Mouse (Mus musculus) adrenal gland, adult 2 months (tissue): ENCODE data around the gene Armh4. TPM values are rescaled to one million over a fixed set of nuclear protein-coding genes. Genes with fewer than 3 reads are reported as not detected.
"Not testable (repeated sequence)": the region's sequence is repeated elsewhere in the genome, so short reads cannot be mapped to it uniquely, and the experiment has no call there.

Experiments
- DNase-seq: peaks from one replicate; pipeline ENCODE4 v3.0.0; 2021
- long read RNA-seq: library from polyadenylated mRNA; stranded (forward); transcript quantifications from one replicate; pipeline ENCODE4 v2.0.0, GENCODE M21; 2021
- polyA plus RNA-seq: library from polyadenylated mRNA; depleted of rRNA; stranded (reverse); fragments of >200 nt; gene quantifications from 2 replicates; pipeline ENCODE4 v1.2.3, GENCODE M21; 2012; rRNA removed
- total RNA-seq, 2 experiments: library from RNA; stranded (reverse); gene quantifications; 2 replicates each; pipeline ENCODE4 v1.2.3; 2021

The Armh4 gene
- total RNA-seq (1 to 10 TPM in 1 of 2 experiments, under 1 TPM in 1; 0.89 to 1.5 TPM), polyA plus RNA-seq (0.17 and 0.35 TPM in 2 replicates)
- long read RNA-seq, result 0 reads

DNA sequence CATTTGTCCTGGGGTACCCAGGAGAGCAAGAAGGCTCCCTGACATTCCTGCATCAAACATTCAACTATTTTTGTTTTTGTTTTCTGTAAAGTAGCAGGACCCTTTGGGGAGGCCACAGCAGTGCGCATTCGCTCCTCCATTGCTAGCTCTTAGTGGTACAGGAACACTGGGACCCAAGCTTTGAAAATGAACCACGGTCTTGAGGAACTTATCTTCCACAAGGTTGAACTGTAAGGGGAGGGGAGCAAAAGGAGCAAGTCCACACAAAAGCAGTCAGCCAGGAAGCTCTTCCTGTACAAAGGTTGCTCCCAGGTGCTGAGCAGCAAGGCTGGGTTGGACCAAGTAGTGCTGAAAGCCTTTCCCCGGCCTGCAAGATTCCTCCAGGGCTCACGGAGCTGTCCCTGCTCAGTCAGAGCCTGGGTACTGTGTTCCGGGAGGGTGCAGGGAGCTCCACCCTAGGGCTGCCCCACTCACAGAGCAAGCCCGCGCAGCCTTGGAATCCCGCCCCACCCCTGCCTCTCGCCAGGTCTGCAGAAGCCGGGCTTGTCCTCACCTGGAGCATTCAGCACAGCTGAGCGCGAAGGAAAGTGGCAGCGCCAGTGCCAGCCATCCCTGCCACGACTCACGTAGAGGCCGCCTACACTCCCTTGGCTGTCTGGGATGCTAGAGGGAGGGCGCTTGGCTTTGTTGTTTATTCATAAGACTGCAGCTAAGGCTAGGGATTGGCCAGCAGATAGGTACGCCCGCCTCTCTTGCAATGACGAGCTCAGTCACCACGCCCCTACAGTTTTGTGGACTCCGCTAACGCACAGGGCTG lies at the start of gene Armh4:
Armh4 (minus strand) TSS at position 669 of the 817 bp plus-strand sequence.
- peak; percentile 67 for DNase-seq

DNA sequence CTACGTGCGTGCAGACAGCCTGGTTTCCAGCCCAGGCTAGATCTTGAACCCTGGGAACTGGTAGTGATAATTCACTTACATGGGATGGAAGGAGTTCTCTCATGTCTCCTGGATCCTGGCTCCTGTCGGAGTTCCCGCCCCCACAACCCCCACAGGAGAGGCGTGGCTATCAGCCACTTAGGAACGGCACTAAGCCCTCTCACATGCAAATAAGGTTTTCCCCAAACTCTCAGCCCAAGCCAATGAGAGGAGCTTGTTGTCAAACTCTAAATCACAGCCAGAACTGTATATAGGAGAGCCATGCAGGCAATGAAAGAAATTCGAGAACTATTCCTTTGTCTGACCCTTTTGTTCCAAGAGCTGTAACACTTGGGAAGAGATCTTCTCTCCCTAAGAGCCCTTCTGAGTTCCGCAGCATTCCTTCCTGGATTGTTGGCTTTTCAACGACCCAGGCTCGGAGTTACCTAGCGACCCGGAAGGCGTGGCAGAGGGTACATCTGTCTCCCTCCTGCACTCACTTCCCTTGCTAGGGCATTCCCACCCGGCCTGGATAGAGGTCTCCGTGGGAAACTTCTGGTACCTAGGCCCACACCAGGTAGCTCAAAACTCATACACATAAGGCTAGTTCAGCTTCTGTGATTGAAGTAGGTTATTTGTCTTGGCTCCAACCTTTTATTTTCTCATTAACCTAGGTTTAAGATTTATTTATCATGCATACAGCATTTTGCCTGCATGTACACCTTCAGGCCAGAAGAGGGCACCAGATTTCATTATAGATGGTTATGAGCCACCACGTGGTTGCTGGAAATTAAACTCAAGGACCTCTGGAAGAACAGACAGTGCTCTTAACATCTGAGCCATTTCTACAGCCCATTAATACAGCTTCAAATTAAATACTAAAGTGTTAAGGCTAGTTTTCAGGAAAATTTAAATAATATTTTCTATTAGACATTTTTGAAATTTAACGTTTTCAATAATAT lies 46.3 kb upstream of the Armh4 start:
- DNase-seq, result peak; percentile 2

DNA sequence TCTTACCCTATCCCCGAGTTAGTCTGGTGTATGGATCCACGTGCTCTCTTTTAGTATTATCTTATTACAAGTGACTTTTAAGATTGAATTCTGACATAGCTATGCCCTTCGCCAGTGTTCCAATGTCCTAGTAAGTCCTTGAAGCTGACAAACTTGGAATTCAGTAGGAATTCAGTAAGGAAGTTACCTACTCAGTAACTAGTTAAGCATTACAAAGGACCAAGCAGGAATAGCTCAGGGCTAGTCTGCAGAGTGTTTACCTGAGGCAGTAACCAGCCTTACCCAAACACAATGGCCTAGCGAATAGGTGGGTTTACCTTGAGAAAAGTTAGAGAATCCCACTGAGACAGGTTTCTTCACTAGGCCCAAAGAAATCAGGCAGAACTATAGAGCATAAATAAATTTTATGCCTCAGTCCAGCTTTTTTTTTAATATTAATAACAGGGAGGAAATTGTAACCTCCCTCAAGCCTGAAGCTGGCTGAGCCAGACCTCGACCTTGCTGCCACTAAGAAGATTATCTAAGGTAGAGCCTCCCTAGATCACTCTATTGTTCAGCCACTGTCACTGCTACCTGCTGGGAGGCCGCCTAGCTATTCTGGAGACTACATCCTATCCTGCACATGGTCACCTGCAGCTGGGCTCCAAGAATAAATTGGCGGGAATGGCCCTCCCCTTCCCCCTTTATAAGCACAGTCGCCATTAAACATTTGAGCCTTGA lies 36.7 kb upstream of the Armh4 start:
- not testable (repeated sequence) for DNase-seq

DNA sequence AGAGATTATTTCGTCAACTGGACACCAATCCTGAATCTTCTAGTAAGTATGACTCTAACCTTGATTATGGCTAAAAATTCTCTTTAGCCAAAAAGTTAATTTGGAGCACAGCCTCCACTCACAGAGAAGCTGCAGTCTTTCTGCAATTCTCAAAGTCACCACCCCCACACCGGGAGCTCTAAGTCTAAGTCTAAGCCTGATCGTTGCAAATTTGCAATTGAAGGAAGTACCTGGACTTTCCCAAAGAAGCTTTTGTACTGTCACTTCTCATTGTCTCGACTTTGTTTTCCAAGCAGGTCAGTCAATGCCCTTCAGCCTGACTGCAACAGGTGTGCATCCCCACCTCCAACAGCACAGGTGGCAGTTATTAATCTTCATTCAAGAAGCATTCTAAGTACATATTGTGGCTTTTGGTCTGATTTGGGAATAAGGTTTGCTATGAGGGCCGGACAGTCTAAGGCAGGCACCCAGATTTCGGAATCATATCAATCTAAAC lies 35.6 kb upstream of the Armh4 start:
- DNase-seq, result not testable (repeated sequence)

DNA sequence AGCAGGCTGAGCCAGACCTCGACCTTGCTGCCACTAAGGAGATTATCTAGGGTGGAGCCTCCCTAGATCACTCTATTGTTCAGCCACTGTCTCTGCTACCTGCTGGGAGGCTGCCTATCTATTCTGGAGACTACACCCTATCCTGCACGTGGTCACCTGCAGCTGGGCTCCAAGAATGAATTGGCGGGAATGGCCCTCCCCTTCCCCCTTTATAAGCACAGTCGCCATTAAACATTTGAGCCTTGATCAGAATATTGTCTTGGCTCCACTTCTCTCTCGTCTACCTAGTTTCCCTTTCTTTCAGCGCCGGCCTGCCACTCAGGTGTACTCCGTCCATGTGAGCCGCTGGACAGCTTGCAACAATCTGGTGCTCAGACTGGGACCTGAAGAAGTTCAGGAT lies 29.8 kb upstream of the Armh4 start:
- not testable (repeated sequence) for DNase-seq

DNA sequence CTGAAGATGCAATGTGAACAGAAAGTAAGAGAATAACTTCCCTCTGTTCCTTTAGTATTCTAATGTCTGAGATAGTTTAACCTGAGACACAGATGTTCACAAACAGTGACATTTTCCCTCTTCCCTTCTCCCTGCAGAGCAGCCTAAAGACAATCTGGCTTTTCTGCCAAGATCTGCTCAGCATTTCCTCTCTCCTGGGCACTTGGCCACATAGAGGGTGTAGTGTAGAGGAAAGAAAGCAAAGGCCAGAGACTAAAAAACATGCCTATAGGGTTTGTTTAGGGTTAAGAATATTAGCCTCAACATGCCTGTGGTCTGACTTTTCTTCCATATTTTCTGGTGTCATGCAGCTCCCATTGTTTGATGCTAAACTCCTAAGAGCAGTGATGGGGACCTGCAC lies 21.9 kb upstream of the Armh4 start:
- not testable (repeated sequence) for DNase-seq

DNA sequence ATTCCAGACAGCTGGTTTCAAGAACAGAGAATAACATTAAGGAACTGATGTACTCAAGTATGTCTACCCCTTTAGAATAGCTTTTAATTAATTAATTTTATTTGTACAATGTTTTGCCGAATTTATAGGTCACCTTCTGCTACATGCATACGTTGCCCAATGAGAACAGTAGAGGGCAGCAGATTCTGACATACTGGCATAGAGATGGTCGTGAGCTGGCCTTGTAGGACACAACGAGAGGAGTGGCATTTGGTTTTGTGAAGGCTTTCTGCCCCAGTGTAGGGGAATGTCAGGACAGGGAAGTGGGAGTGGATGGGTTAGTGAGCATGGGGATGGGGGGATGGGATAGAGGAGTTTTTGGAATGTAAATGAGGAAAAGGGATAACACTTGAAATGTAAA lies 18.3 kb upstream of the Armh4 start:
- DNase-seq, result no peak

DNA sequence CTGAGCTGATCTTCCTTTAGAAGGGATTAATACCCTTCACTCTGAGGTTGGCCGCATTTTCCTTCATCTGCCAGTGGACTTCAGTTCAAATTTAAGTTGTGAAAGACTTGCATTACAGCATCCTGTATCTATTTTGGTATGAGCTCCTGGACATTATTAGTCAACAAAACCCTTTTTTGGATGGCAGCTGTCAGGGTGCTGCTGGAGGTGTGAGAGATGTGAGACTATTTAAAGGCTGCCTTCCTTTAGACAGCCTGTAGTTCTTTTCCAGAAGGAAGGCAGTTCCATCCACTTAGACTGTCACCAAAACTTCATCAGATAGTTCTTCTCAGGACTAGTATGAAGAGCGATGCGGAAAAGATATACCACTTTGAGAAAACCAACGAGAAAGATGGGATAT lies 10.8 kb upstream of the Armh4 start:
- DNase-seq, result no peak

DNA sequence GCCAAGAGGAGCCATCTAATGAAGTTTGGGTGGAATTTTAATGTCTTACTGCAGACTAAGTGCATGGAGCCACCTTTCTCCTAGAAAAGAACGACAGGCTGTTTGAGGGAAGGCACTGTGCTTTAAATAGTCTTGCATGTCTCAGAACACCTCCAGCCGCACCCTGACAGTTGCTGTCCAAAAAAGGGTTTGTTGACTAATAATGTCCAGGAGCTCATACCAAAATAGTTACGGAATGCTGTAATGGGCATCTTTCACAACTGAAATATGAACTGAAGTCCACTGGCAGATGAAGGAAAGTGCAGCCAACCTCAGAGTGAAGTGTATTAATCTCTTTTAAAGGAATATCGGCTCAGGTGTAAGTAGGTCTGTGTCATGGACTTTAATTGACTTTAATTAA lies 7.4 kb upstream of the Armh4 start:
- no peak for DNase-seq

DNA sequence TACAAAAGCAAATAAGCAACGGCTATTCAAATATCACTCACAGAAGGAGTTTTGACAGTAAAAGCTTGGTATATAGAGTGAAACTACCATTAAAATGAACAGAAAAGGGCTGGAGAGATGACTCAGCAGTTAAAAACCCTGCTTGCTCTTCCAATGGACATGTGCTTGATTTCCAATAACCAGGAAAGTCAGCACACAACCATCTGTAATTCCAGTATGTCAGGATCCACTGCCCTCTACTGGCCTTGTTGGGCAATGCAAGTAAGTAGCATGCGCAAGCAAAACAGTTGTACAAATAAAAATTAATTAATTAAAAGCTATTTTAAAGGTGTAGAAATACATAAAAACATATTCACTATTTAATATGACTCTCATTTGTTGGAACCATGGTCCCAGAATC lies 2.6 kb upstream of the Armh4 start:
- peak; percentile 46 for DNase-seq

DNA sequence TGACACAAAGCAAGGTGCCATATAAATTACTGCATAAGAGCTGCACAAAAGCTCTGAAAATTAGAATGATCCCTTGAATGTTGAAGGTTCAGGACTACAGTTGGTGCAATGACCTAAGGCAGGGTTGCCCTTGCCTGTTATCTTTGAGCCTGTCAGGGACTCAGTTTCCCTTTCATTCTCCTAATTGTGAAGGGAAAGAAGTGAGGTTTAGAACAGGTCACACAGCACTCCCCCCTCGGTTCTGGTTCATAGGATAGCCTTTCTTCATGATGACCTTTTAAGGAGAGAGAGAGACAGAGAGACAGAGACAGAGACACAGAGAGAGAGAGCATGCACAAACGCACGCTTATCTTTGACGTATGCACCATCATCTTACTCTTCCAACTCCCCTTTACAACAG lies 683 bp upstream of the Armh4 start:
- DNase-seq, result no peak

DNA sequence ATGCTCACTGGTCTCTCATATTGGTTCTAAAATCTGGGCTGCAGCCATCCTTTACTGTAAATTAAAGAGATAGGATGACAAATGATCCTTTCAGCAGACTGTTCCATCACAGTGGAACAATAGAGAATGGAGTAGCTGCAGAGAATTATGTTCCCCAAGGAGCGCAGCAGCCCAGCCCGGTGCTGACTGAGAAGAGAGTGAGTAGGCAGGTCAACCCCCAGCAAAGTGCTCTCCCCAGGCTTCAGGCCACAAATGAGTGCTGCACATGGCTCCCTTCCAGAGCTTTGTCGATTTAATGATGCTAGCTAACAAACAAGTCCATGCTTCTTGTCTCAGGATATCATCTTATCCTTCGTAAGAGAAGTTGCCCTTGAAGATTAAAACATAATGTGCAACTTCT lies 2.8 kb downstream of the Armh4 start:
- DNase-seq, result no peak

DNA sequence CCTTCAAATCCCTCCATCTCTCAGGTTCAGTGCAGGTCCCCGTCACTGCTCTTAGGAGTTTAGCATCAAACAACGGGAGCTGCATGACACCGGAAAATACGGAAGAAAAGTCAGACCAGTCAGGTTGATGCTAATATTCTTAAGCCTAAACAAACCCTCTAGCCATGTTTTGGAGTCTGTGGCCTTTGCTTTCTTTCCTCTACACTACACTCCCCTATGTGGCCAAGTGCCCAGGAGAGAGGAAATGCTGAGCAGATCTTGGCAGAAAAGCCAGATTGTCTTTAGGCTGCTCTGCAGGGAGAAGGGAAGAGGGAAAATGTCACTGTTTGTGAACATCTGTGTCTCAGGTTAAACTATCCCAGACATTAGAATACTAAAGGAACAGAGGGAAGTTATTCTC lies 5.6 kb downstream of the Armh4 start:
- not testable (repeated sequence) for DNase-seq

DNA sequence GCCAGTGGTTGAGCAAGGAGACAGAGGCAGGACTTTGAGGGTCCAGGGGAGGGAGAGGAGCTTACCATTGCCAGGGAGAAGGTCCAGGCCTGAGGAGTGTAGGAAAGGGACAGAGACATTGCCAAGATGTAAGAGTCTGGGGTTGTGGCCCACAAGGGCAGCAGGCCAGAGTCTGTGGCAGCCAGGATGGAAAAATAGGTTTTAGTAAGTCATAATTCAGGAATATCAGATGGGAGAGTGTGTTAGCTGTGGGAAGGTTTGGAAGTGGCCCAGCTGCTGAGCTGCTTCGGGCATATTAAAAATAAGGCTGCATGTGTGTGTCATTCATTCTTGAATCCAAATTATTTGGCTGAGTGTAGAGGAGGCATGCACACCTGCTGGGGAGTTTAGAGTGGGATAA lies 11.4 kb downstream of the Armh4 start:
- DNase-seq, result no peak

DNA sequence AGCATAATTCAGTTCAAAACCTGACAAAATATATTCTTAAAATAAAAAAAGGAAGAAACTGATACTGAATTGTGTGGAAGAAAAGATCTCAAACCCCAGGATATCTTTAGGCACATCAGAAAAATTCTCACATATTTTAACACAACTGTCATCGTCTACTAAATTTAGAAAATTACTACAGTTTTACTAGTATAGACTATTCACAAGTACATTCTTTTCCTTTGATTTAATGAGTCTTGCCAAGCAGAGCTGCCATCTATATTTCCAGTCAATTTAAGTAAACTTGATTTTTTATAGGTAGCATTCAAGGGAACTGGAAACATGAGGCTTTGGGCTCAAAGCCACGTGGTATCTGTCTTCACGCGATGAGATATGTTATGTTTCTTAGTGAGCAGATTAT lies 16.6 kb downstream of the Armh4 start:
- no peak for DNase-seq

DNA sequence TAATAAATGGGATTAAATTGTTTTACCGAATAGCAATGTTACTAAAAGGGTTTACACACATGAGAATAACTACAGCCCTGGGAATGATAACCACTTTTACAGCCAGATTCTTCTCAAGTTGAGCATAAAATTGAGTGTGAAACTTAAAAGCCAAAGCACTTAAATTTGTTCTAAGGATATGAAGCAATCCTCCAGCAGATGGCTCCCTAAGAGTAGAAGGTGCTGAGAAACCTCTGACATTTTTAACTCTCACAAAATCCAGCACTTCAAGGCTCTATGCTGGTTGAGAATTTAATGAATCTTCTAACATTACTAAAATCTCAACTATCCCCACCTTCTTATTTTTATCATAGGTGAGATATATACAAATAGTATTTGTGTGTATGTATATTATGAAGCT lies 27.3 kb downstream of the Armh4 start:
- no peak for DNase-seq

DNA sequence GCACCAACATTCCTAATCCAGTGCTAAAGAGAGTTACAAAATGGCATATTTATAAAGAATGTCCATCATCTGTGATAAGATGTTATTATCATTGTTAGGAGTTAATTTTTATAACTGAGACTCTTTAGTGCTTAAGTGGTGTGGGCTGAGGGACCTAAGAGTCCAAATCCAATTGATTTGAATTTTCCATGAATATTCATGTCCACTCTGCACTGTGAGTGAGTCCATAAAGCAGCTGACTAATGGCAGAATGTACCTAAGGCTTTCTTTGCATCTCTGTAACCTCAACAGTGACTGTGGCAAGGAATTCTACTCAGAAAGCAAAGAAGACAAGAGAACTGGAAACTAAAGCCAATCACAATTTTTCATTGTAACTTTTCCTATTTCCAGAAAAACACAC lies 30.6 kb downstream of the Armh4 start:
- DNase-seq, result no peak

DNA sequence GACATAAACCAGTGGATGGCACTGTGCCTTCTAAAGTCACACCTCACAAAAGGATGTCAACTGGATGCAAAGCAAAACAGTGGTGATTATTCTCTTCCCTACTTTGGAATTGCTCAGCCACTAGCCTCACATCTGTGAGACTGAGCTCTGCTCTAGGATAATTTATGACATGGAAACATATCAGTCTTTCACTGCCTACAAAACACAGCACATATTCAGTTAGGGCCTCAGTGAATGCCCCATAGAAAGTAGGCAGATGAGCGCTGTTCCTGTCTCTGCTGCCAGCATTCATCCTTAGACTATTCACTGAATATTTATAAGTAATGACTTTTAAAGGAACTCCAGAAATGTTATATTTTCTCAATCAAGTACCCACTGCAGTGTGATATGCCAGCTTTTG lies 37.3 kb downstream of the Armh4 start:
- no peak for DNase-seq

DNA sequence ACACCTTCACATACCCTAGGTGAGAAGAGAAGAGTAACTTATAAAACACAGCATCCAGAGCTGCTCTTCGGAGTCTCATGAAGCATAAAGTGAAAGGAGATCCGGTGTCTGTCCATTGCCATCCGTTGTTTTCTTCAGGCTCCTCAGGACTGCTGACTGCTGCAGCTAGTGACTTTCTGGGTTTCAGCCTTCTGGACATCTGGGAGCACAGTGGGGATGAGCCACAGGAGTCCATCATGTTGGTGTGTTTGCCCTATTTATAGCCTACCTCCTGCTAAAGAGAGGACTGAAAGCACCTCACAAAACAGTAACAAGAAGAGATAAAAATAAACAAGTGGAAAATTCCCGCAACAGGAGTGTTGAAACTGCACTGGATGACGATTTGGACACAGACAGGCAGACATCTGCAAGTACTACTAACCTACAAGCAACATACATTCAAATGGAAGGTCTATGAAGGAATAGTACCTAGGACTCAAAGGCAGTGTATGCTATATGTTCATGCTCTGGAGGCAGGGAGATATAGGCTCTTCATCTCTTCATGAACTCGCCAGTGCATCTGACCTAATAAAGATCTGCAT lies 39.1 kb downstream of the Armh4 start:
- DNase-seq, result no peak

DNA sequence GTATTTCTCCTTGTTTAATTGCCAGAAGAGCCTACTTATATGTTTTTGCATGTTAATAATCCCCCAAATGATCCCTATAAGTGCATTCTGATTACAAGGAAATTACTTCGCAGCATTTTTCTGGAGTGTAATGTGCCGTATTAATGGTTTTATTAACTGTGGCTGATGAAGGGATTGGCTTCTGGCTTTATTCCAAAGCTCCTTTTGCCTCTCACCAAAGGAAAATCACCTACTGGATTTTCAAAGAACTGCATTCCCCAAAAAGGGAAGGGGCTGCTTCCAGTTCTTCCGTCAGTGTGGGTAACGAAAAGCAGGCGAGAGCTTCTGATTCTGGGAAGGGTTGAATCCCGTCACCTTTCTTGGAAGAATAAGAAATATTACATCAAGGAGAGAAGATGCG lies 43.9 kb downstream of the Armh4 start:
- no peak for DNase-seq

DNA sequence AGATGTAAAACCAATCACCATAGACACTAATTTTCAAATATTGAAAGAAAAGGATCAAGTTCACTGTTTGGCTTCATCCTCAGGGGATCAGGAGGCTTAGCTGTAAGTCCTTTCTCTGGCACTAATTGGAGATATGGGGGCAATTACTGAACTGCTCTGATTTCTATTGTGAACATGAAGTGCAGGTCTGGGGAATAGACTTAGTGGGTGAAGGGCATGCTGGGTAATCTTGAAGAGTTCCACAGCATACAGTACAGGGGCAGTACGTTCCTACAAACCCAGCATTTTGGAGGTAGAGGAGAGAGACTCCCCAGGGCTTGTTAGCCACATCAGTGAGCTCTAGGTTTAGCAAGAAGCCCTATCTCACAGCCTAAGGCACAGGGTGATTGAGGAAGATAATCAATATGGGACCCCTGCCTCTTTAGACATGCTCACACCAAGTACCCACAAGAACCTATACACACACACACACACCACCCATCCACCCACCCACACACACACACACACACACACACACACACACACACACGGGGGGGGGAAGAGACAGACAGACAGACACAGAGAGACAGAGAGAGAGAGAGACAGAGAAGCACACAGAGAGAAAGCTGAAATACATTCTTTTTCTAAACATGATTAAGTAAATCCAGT lies 44.6 kb downstream of the Armh4 start:
- DNase-seq, result no peak
